Mouse (Mus musculus) brain, adult 2 months (tissue): ENCODE measurements around the gene Cdk6.
"Not testable (repeated sequence)": the region's sequence is repeated elsewhere in the genome, so short reads cannot be mapped to it uniquely, and the experiment has no call there.

ENCODE experiments used
- DNase-seq: peaks from one replicate; pipeline ENCODE4 v3.0.0; 2011; ENCODE audit warnings: low read depth, low spot score

Cdk6 gene

GRCm38 (mm10) chr5:3376167-3376566 is 34.9 kb downstream of the Cdk6 start:
- DNase-seq: no peak

- no peak for DNase-seq
Measured at GRCm38 (mm10) chr5:3379252-3379651, 38.0 kb downstream of the Cdk6 start.

- peak; percentile 35 for DNase-seq
Measured at GRCm38 (mm10) chr5:3380692-3381233, 39.5 kb downstream of the Cdk6 start.

GRCm38 (mm10) chr5:3381795-3382194 is 40.5 kb downstream of the Cdk6 start:
- DNase-seq: no peak

- no peak for DNase-seq
Measured at GRCm38 (mm10) chr5:3382343-3383040, 41.2 kb downstream of the Cdk6 start.

- no peak for DNase-seq
Measured at GRCm38 (mm10) chr5:3383547-3383946, 42.3 kb downstream of the Cdk6 start.

GRCm38 (mm10) chr5:3385078-3385477 is 43.8 kb downstream of the Cdk6 start:
- DNase-seq: no peak

GRCm38 (mm10) chr5:3386021-3386730 is 44.9 kb downstream of the Cdk6 start:
- no peak for DNase-seq

- no peak for DNase-seq
Measured at GRCm38 (mm10) chr5:3386731-3387087, 45.4 kb downstream of the Cdk6 start.

GRCm38 (mm10) chr5:3387138-3387537 is 45.9 kb downstream of the Cdk6 start:
- DNase-seq: no peak

GRCm38 (mm10) chr5:3392856-3393255 is 51.6 kb downstream of the Cdk6 start:
- DNase-seq: peak; percentile 61

GRCm38 (mm10) chr5:3394145-3394544 is 52.9 kb downstream of the Cdk6 start:
- DNase-seq: no peak

GRCm38 (mm10) chr5:3395020-3395419 is 53.7 kb downstream of the Cdk6 start:
- peak; percentile 14 for DNase-seq

GRCm38 (mm10) chr5:3396214-3396613 is 54.9 kb downstream of the Cdk6 start:
- no peak for DNase-seq

GRCm38 (mm10) chr5:3396910-3397575 is 55.8 kb downstream of the Cdk6 start:
- DNase-seq: no peak

- peak; percentile 17 for DNase-seq
Measured at GRCm38 (mm10) chr5:3399784-3400494, 58.7 kb downstream of the Cdk6 start.

- peak; percentile 21 for DNase-seq
Measured at GRCm38 (mm10) chr5:3405102-3405501, 63.8 kb downstream of the Cdk6 start.

- DNase-seq: no peak
Measured at GRCm38 (mm10) chr5:3405503-3405902, 64.2 kb downstream of the Cdk6 start.

- DNase-seq: no peak
Measured at GRCm38 (mm10) chr5:3407926-3408325, 66.6 kb downstream of the Cdk6 start.

GRCm38 (mm10) chr5:3418183-3418582 is 76.9 kb downstream of the Cdk6 start:
- not testable (repeated sequence) for DNase-seq

GRCm38 (mm10) chr5:3420094-3420831 is 79.0 kb downstream of the Cdk6 start:
- DNase-seq: no peak
